Mouse (Mus musculus) ovary, postnatal 10 days (tissue): Measurements from ENCODE around the gene 1700011L22Rik.

Experiments
- DNase-seq: peaks from one replicate; pipeline ENCODE4 v3.0.0; 2022; ENCODE audit warnings: low spot score

Gene 1700011L22Rik

GRCm38 (mm10) chr8:79248470-79248869 is at the start of gene 1700011L22Rik:
TSS of gene 1700011L22Rik (minus strand) at chr8:79248570.
- no peak for DNase-seq

DNA sequence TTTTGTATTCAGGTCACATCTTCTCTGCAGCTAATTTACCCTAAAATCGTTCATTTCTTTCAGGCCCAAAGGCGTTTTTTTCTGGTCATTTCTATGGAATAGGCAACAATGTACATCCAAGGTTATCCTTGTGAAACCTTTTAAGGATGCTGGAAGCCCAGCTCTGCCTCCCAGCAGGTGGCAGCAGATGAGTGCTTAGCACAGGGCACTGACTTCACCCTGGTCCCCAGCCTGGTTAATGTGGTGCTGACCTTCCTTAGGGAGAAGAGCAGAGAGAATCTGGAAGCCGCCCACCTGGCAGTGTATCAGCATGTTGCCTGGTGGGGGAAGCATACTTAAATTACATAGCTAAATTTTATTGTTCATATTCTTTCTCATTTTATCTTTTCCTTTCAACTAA is 49.4 kb upstream of the 1700011L22Rik start:
- DNase-seq = peak; percentile 32

GRCm38 (mm10) chr8:79295276-79296105 is 47.1 kb upstream of the 1700011L22Rik start:
- no peak for DNase-seq

GRCm38 (mm10) chr8:79294610-79295275 is 46.4 kb upstream of the 1700011L22Rik start, which contains the start of gene Mmaa:
TSS of gene Mmaa (minus strand) at chr8:79294937.
- DNase-seq = peak; percentile 96

GRCm38 (mm10) chr8:79293841-79294240 is 45.5 kb upstream of the 1700011L22Rik start:
- DNase-seq = no peak

DNA sequence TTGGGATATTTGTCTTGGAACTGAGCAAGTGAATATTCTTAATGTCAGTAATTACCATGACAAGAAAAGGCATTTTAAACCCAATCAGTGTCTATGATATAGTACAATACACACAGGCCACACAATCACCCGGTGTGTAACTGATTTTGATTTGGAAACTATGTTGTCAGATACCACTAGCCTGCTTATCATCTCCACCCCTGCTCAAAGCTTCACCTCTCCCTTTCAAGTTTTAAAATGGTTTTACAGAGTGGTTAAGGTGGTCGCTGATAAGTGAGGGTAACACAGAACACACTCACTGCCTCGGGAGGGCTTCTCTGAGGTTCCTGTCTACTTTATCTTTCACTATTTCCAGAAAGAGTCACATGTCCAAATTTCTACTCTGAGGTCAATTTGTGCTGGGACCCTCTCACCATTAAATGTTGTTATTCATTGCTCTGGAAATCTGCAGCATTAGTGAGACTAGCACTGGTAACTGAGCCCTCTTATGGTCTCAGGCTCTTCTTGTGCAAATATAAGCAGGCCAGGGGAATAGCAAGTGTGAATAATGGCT is 44.4 kb upstream of the 1700011L22Rik start:
- no peak for DNase-seq

- DNase-seq = no peak
These were observed 41.2 kb upstream of the 1700011L22Rik start for GRCm38 (mm10) chr8:79289592-79289991.

- DNase-seq = no peak
These were observed 40.3 kb upstream of the 1700011L22Rik start for GRCm38 (mm10) chr8:79288681-79289080.

DNA sequence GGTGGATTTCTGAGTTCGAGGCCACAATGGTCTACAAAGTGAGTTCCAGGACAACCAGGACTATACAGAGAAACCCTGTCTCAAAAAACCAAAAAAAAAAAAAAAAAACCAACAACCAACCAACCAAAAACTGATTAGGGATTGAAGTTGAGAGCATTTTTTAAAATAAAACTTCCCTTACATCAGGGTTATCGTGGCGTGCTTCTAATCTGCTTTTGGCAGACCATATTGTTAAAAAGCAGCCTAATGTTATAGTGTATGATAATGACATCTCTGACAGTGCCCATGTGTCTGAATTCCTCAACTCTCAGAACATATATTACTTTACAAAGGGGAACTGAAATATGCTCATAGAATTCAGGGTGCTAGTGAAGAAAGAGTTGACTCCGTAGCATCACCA is 39.9 kb upstream of the 1700011L22Rik start:
- no peak for DNase-seq

GRCm38 (mm10) chr8:79286424-79286823 is 38.1 kb upstream of the 1700011L22Rik start:
- DNase-seq = no peak

- DNase-seq = no peak
These were observed 36.3 kb upstream of the 1700011L22Rik start for GRCm38 (mm10) chr8:79284626-79285025.

GRCm38 (mm10) chr8:79281376-79281890 is 33.1 kb upstream of the 1700011L22Rik start:
- no peak for DNase-seq

DNA sequence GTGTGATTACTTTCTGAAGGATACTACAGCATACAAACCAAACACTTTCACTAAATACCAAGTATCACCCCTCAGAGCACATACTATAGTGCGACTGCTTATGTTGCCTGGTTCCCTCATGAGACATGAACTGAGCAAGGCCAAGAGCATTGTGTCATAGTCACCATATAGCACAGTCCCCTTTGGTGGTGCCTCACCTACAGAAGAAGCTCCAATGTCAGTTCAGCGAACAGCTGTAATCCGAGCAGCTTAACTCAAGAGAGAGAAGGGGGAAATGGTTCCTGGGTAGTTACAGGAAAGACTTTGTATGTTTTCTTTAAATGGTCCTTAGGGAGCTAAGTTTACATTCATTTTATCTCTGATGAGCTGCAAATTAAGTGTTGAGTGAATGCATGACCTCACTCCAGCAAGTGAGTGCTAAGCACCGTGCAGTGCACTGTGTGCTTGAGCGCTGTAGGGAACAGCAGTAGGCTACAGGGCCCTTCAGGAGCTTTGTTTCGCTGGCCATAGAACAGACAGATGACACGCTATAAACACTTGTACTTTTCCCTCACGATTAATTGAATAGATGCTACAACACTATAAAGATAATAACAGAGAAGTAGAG is 29.0 kb upstream of the 1700011L22Rik start:
- no peak for DNase-seq

DNA sequence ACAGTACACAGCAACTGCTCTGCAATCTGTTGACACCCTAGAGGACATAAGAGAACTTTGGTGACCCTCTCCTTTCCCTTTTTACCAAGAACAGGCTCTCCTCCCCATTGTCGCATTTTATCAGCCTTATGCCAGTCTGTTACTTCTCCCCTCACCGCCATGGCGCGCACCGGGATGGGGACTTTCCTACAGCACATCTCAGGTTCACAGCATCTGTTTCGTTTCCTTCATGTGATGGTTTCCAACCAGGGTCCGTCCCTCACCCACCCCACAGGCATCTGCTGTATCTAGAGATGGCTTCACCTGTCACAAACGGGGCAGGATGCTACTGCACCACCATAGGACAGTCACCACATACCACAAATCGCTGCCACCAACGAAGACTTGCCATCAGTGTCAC is 26.6 kb upstream of the 1700011L22Rik start:
- DNase-seq = no peak

DNA sequence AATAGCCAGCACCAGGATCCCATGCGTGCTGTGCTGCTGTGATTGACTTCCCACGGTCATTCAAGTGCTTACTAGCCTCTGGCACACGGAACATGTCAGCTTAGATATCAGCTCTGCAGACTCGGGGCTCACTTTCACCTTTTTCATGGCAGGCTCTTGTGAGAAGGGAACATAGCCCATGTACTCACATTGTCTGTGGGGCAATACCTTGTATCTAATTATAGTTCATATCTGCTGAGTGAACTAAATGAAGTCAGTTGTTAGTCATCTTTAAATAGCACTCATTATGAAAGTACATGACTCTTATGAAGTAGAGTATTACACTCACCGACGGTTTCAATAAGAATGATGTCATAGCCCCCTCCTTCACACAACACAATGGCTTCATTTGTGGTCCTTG is 25.4 kb upstream of the 1700011L22Rik start:
- DNase-seq = no peak

DNA sequence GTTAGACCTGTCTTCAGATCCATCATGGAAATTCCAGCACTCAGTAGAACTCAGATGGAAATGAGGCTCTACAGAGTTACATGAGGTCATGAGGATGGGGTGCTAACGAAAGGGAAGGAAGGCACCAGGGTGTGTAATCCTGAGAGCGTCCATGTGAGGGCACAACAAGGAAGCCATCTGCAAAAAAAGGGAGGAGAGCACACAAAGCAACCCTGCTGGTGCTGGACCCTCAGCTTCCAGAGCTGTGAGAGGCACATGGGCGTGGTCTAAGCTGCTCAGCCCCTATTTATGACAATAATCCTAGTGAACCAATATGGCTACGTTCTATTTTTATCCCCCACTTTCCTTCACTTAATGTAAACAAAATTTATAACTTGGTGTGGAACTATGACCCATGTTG is 24.3 kb upstream of the 1700011L22Rik start:
- no peak for DNase-seq

DNA sequence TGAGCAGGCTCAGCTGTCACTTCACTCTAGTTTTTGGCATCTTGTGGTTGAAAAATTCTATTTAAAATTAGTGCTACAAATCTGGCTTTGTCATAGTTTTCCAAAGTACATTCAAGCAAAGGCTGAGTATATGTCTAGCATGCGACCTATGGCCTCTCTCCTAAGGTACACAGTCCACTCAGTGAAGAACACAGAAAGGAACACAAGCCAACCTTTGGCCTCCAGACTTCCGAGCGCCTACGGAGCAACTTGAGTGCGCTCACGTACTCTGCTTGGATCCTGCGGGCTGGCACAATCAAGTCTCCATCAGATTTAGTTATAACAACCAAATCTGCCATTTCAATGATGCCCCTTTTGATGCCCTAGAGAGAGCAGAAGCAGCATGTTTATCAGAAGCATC is 20.6 kb upstream of the 1700011L22Rik start:
- DNase-seq = no peak

DNA sequence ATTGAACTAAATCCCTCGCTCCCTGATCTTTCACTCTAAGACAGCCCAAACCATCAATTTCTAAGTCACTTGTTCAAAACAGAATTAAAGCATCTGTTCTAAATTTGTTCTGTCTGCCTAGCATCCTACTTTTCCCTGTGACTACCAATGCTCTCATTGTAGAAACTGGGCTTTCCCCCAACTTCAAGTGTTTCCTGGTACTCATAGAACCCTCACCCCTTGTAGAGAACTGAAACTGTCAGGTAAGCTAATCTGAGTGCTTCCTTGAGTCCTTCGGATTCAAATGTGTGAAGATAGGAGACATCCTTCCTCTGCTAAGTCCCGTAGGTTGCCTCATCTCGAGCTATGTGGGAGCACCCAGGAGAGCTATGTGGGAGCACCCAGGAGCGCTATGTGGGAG is 13.6 kb upstream of the 1700011L22Rik start:
- no peak for DNase-seq

GRCm38 (mm10) chr8:79256076-79256705 is 7.8 kb upstream of the 1700011L22Rik start:
- no peak for DNase-seq

- DNase-seq = no peak
These were observed 5.4 kb upstream of the 1700011L22Rik start for GRCm38 (mm10) chr8:79253742-79254141.

GRCm38 (mm10) chr8:79243422-79243821 is 4.9 kb downstream of the 1700011L22Rik start:
- DNase-seq = no peak

DNA sequence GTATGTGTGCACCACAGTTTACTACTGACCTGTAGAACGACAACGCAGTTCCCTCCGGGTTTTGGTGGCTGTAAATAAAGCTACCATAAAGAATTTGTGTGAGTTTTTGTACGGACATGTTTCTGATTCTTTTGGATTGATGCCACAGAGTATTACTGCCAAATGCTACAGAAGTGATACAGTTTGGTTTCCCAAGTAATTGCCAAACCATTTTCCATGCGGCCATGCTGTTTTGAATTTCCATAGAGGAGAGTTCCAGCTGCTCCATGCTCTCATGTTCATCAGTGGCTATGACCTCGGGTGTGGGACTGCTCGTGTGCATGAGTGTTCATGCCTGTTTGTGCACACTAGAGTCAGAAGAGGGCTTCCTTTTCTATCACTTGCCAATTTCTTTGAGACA is 8.4 kb downstream of the 1700011L22Rik start:
- no peak for DNase-seq
